28 mouse cellular contexts compared by ENCODE assay signal in genomic region chr3:125940811-125941210, GRCm38 (mm10). TPM values are rescaled to one million over a fixed set of nuclear protein-coding genes. Genes with fewer than 3 reads are reported as not detected.
"Had no signal": no experiment of that assay in that cellular context is flagged by ENCODE, and none has a peak within 500 bp of the region (broad histone marks: within the 10 kb centered on the region; RNA-seq: fewer than 3 reads in every experiment).

No protein-coding gene starts in this region.

- H3K36me3 ChIP-seq: embryonic facial prominence, embryonic 10.5 days; embryonic facial prominence, embryonic 12.5 days; embryonic facial prominence, embryonic 13.5 days; embryonic facial prominence, embryonic 15.5 days; forebrain, embryonic 10.5 days; forebrain, embryonic 12.5 days; forebrain, embryonic 15.5 days had no signal

- DNase-seq: cerebellum, adult 2 months; cerebellum, adult 8-10 months; cerebellum, adult 9-10 months; cerebellum, adult 9-11 months; cerebellum, postnatal 10 days; cerebellum, postnatal 14 days; cerebellum, postnatal 25 days; cerebellum, postnatal 36 days; embryo, embryonic 11 days; forebrain, postnatal 0 days; gastrocnemius, adult 2 months; gastrocnemius, postnatal 10 days; gastrocnemius, postnatal 14 days; gastrocnemius, postnatal 25 days; gastrocnemius, postnatal 36 days; heart, adult 11 months; heart, adult 18-20 months; heart, adult 2 months had no signal

- H3K27me3 ChIP-seq: forebrain, embryonic 15.5 days had no signal

- H3K4me3 ChIP-seq: embryonic facial prominence, embryonic 10.5 days; embryonic facial prominence, embryonic 12.5 days; embryonic facial prominence, embryonic 13.5 days; embryonic facial prominence, embryonic 15.5 days; erythroblast, embryonic 14.5 days; forebrain, embryonic 10.5 days; forebrain, embryonic 12.5 days; forebrain, embryonic 13.5 days; forebrain, embryonic 15.5 days; gastrocnemius, adult 2 months; heart, adult 2 months had no signal

- H3K27ac ChIP-seq: embryonic facial prominence, embryonic 10.5 days; embryonic facial prominence, embryonic 12.5 days; embryonic facial prominence, embryonic 13.5 days; embryonic facial prominence, embryonic 15.5 days; forebrain, embryonic 10.5 days; forebrain, embryonic 12.5 days; forebrain, embryonic 13.5 days; forebrain, embryonic 15.5 days; gastrocnemius, adult 2 months; heart, adult 2 months had no signal

RNA-seq across cellular contexts. Expression of gene Ugt8a, which starts 2.4 kb away (rescaled TPM):
- polyA plus RNA-seq: erythroblast, embryonic 14.5 days; gonadal fat pad, adult 2 months had no signal
